ENCODE assay signal across 13 mouse cellular contexts in genomic region chr2:118168225-118168624, GRCm38 (mm10).
"Had no signal": no experiment of that assay in that cellular context is flagged by ENCODE, and none has a peak within 500 bp of the region (broad histone marks: within the 10 kb centered on the region; RNA-seq: fewer than 3 reads in every experiment).

No protein-coding gene starts in this region.

- H3K27me3 ChIP-seq: liver, embryonic 15.5 days had no signal

- ATAC-seq: intestine, postnatal 0 days had no signal

- H3K36me3 ChIP-seq: liver, embryonic 15.5 days; midbrain, embryonic 12.5 days had no signal

- H3K4me1 ChIP-seq: liver, embryonic 15.5 days; midbrain, embryonic 12.5 days had no signal

- H3K9ac ChIP-seq: liver, embryonic 15.5 days; lung, embryonic 14.5 days; midbrain, embryonic 12.5 days had no signal

- H3K4me3 ChIP-seq: liver, embryonic 15.5 days; midbrain, embryonic 12.5 days had no signal

- H3K4me2 ChIP-seq: liver, embryonic 15.5 days; lung, embryonic 14.5 days; midbrain, embryonic 12.5 days had no signal

- H3K27ac ChIP-seq: liver, embryonic 15.5 days; midbrain, embryonic 12.5 days had no signal

- H3K9me3 ChIP-seq: liver, embryonic 15.5 days had no signal

- DNase-seq: kidney, adult 8-10 months; kidney, postnatal 36 days; layer of hippocampus, adult 9-11 months; layer of hippocampus, postnatal 36 days; liver; lung, embryonic 14.5 days; lung, postnatal 10 days; lung, postnatal 4 days; right cerebral cortex, postnatal 14 days; thymus, postnatal 4 days had no signal
